Mouse (Mus musculus) megakaryocyte, embryonic 14.5 days (primary cell): Measurements from ENCODE around the gene Olfr1351.
"Not testable (repeated sequence)": the region's sequence is repeated elsewhere in the genome, so short reads cannot be mapped to it uniquely, and the experiment has no call there.

Source experiments
- FLI1 ChIP-seq: IDR thresholded peaks from 2 replicates; pipeline ENCODE4 v1.6.1; 2012; ENCODE audit warnings: low read length, inconsistent platforms, mixed read lengths
- GATA1 ChIP-seq: IDR thresholded peaks from 3 replicates; pipeline ENCODE4 v1.6.1; 2012; ENCODE audit warnings: mixed read lengths, low read length, inconsistent platforms, borderline replicate concordance

DNA sequence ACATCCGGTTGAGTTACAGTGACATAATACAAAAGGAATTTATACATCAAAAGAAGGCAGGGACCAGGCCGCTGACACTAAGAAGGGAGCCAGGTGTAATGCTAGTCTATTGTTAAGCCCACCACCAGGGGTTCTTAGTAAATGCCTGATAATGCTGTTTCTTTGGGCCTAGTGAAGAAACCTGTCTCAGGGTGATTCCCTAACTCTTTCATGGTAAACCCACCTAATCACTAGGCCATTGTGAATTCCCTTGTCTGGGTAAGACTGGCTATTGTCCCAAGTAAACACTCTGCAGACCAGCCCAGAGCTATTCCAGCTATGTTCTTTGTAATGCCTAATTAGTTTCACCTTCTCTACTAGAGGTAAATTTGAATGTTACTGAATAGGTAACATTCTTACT is 30.2 kb downstream of the Olfr1351 start:
- TF ChIP-seq GATA1, FLI1: not testable (repeated sequence)
